8 mouse cellular contexts compared by ENCODE assay signal in genomic region chr11:116592428-116592827, GRCm38 (mm10). TPM values are rescaled to one million over a fixed set of nuclear protein-coding genes. Genes with fewer than 3 reads are reported as not detected.
DNase-seq lines count a peak whose midpoint lies in the region; ATAC-seq and TF ChIP-seq lines count a peak whose summit lies in the region.

No protein-coding gene starts in this region.

- no peak overlapping the region for H3K27ac ChIP-seq in MEL (ENCODE audit: control insufficient read depth, low read depth, low read length)
- H3K27ac ChIP-seq in cerebellum, adult 2 months (ENCODE audit: insufficient read depth, low read length): no peak overlapping the region
- no peak overlapping the region for H3K27ac ChIP-seq in lung, embryonic 14.5 days (ENCODE audit: low read depth)

- no peak overlapping the region for H3K4me2 ChIP-seq in lung, embryonic 14.5 days

- peak; percentile 64 for TF ChIP-seq RAD21 in MEL (IDR thresholded peaks at IDR 0.05; ENCODE audit: low read depth, low read length)

- H3K79me2 ChIP-seq in MEL (ENCODE audit: control insufficient read depth, insufficient read depth, low read length, poor library complexity): no peaks in the 10 kb centered on the region

- DNase-seq in MEL (ENCODE audit: low read depth, low spot score): peak; percentile 95
- peak; percentile 98 to 100 for DNase-seq in cerebellum, adult 2 months
- DNase-seq in forelimb bud, embryonic 11.5 days (ENCODE audit: low read depth, low spot score): peak; percentile 98
- peak; percentile 89 to 98 for DNase-seq in layer of hippocampus, adult 8-10 months (ENCODE audit: low spot score in 2 of 2)
- peak; percentile 97 for DNase-seq in lung, embryonic 14.5 days
- DNase-seq in ovary, postnatal 10 days (ENCODE audit: low spot score): peak; percentile 98
- peak; percentile 83 for DNase-seq in thymus, postnatal 0 days (ENCODE audit: low spot score)

- no peak for TF ChIP-seq POLR2A in MEL (IDR thresholded peaks at IDR 0.05; ENCODE audit: control insufficient read depth in 1 of 2, insufficient read depth in 1 of 2, low read depth in 1 of 2, low read length in 2 of 2, poor library complexity in 1 of 2)
- no peak for TF ChIP-seq POLR2A in cerebellum, adult 2 months (IDR thresholded peaks at IDR 0.05; ENCODE audit: borderline replicate concordance, insufficient read depth, low read length)

- ATAC-seq in hematopoietic stem cell, adult 5-6 weeks (replicated peaks in 1 of 2; ENCODE audit: insufficient read depth in 1 of 2, low FRiP score in 2 of 2, low TSS enrichment in 1 of 2, low read depth in 1 of 2, poor library complexity in 2 of 2, severe bottlenecking in 2 of 2): peak; percentile 89
- peak; percentile 83 for ATAC-seq in lung, embryonic 14.5 days (ENCODE audit: insufficient read depth)

- no peak overlapping the region for H3K9ac ChIP-seq in MEL (ENCODE audit: control insufficient read depth, low read depth, low read length, poor library complexity, severe bottlenecking)
- no peak overlapping the region for H3K9ac ChIP-seq in lung, embryonic 14.5 days

- peak in 2 of 3 experiments; percentile 98 to 100 for TF ChIP-seq CTCF in MEL (IDR thresholded peaks at IDR 0.05 in 2 of 3, conservative IDR thresholded peaks at IDR 0.05 in 1 of 3; ENCODE audit: control insufficient read depth in 1 of 3, insufficient read depth in 1 of 3, low read depth in 2 of 3, low read length in 3 of 3, poor library complexity in 1 of 3, severe bottlenecking in 1 of 3)
- TF ChIP-seq CTCF in cerebellum, adult 2 months (IDR thresholded peaks at IDR 0.05; ENCODE audit: borderline replicate concordance, insufficient read depth, low read depth, low read length): peak; percentile 100
- peak; percentile 99 for TF ChIP-seq CTCF in lung, embryonic 14.5 days (IDR thresholded peaks at IDR 0.05; ENCODE audit: low read depth)

- peaks cover 0 to 10% of the 10 kb centered on the region in 2 experiments; a peak in 2 of 4 replicates for H3K36me3 ChIP-seq in MEL (ENCODE audit: control insufficient read depth in 1 of 2, insufficient read depth in 2 of 2, low read length in 2 of 2)
- no peaks in the 10 kb centered on the region for H3K36me3 ChIP-seq in lung, embryonic 14.5 days (ENCODE audit: insufficient read depth)

- H3K4me1 ChIP-seq in MEL (ENCODE audit: control insufficient read depth in 1 of 2, insufficient read depth in 2 of 2, low read length in 2 of 2): peaks cover 8 to 30% of the 10 kb centered on the region in 2 experiments; a peak in 3 of 4 replicates
- peaks cover 14% of the 10 kb centered on the region for H3K4me1 ChIP-seq in cerebellum, adult 2 months (ENCODE audit: control insufficient read depth, insufficient read depth, low read length)
- no peaks in the 10 kb centered on the region for H3K4me1 ChIP-seq in lung, embryonic 14.5 days (ENCODE audit: insufficient read depth)

- no peak overlapping the region for H3K4me3 ChIP-seq in MEL (ENCODE audit: control insufficient read depth in 1 of 2, insufficient read depth in 1 of 2, low read depth in 2 of 2, low read length in 2 of 2)
- no peak overlapping the region for H3K4me3 ChIP-seq in cerebellum, adult 2 months (replicated peaks; ENCODE audit: insufficient read depth, low read depth, low read length)
- H3K4me3 ChIP-seq in lung, embryonic 14.5 days (ENCODE audit: low read depth, low read length): no peak overlapping the region

- TF ChIP-seq EP300 in MEL (IDR thresholded peaks at IDR 0.05; ENCODE audit: low read depth in 1 of 2, low read length in 2 of 2): peak; percentile 11 to 13; a peak in 1 of 4 replicates

- H3K27me3 ChIP-seq in MEL (ENCODE audit: control insufficient read depth in 1 of 2, insufficient read depth in 2 of 2, low read length in 2 of 2): no peaks in the 10 kb centered on the region
- no peaks in the 10 kb centered on the region for H3K27me3 ChIP-seq in cerebellum, adult 2 months (ENCODE audit: control insufficient read depth, insufficient read depth, low read length)
- peaks cover 2% of the 10 kb centered on the region; the same call in 1 of the 2 replicates for H3K27me3 ChIP-seq in lung, embryonic 14.5 days (ENCODE audit: insufficient read depth, low read length)

- H3K9me3 ChIP-seq in MEL (replicated peaks; ENCODE audit: insufficient read depth, low read length): no peaks in the 10 kb centered on the region
- H3K9me3 ChIP-seq in lung, embryonic 14.5 days (ENCODE audit: low read depth, low read length): no peaks in the 10 kb centered on the region

TF ChIP-seq in MEL, 35 proteins besides CTCF, POLR2A, EP300 and RAD21 (continues in another document):
- TF ChIP-seq UBTF (IDR thresholded peaks at IDR 0.05; ENCODE audit: borderline replicate concordance, insufficient read depth, low read depth, low read length) (no peak), MEF2A (IDR thresholded peaks at IDR 0.05; ENCODE audit: extremely low read depth, insufficient replicate concordance, low read depth, low read length, poor library complexity, severe bottlenecking) (no peak), ZMIZ1 (IDR thresholded peaks at IDR 0.05; ENCODE audit: low read depth, low read length) (no peak), RCOR1 (IDR thresholded peaks at IDR 0.05; ENCODE audit: low read depth, low read length) (no peak), NELFE (IDR thresholded peaks at IDR 0.05; ENCODE audit: low read depth, low read length) (no peak), USF1 (IDR thresholded peaks at IDR 0.05; ENCODE audit: low read depth, low read length) (no peak), SMC3 (IDR thresholded peaks at IDR 0.05; ENCODE audit: low read depth, low read length) (peak; percentile 97), ZNF384 (IDR thresholded peaks at IDR 0.05; ENCODE audit: low read depth, low read length) (no peak), ELF1 (IDR thresholded peaks at IDR 0.05; ENCODE audit: low read depth, low read length) (no peak), POLR2AphosphoS2 (IDR thresholded peaks at IDR 0.05; ENCODE audit: low read length) (no peak), SIN3A (IDR thresholded peaks at IDR 0.05; ENCODE audit: low read length) (peak; percentile 63), HCFC1 (IDR thresholded peaks at IDR 0.05; ENCODE audit: low read depth, low read length) (peak; percentile 28; the same call in 1 of the 2 replicates), GABPA (IDR thresholded peaks at IDR 0.05; ENCODE audit: low read depth, low read length) (no peak), TAL1 (IDR thresholded peaks at IDR 0.05; ENCODE audit: low read length) (no peak), BHLHE40 (IDR thresholded peaks at IDR 0.05; ENCODE audit: borderline replicate concordance, low read depth, low read length) (no peak), POLR2AphosphoS5 (IDR thresholded peaks at IDR 0.05; ENCODE audit: borderline replicate concordance, low read depth, low read length) (no peak), CHD1 (IDR thresholded peaks at IDR 0.05; ENCODE audit: low read depth, low read length) (no peak), TCF12 (IDR thresholded peaks at IDR 0.05; ENCODE audit: low read depth, low read length) (no peak), ZKSCAN1 (IDR thresholded peaks at IDR 0.05; ENCODE audit: low read depth, low read length) (no peak), KAT2A (conservative IDR thresholded peaks at IDR 0.05; ENCODE audit: low read depth, low read length) (no peak), USF2 (IDR thresholded peaks at IDR 0.05; ENCODE audit: borderline replicate concordance in 1 of 2, insufficient read depth in 1 of 2, low read depth in 1 of 2, low read length in 2 of 2) (no peak), MXI1 (IDR thresholded peaks at IDR 0.05; ENCODE audit: low read depth, low read length) (no peak), MYB (IDR thresholded peaks at IDR 0.05; ENCODE audit: low read depth, low read length) (no peak), ETS1 (IDR thresholded peaks at IDR 0.05; ENCODE audit: low read depth, low read length) (no peak), ZC3H11A (IDR thresholded peaks at IDR 0.05; ENCODE audit: low read depth, low read length) (peak; percentile 74), MAFK (IDR thresholded peaks at IDR 0.05; ENCODE audit: borderline replicate concordance, low read depth, low read length) (no peak), NRF1 (IDR thresholded peaks at IDR 0.05; ENCODE audit: insufficient read depth, low read depth, low read length, poor library complexity, severe bottlenecking) (no peak), E2F4 (IDR thresholded peaks at IDR 0.05; ENCODE audit: borderline replicate concordance, low read depth, low read length) (no peak)

RNA-seq across cellular contexts. Expression of gene Aanat, which starts 6.2 kb away (rescaled TPM):
- total RNA-seq in MEL (2012; rRNA removed): not detected in 2 replicates
- not detected for polyA plus RNA-seq in MEL (2012; ENCODE audit: insufficient read depth in 1 of 2, insufficient read length in 2 of 2, low read depth in 1 of 2, low replicate concordance in 2 of 2, missing spikeins in 1 of 2)
- polyA plus RNA-seq in cerebellum, adult 2 months (2012; rRNA removed): 1.2 and 1.3 TPM in 2 replicates
- not detected in 2 replicates for total RNA-seq in hematopoietic stem cell, adult 5-6 weeks (2017)
- total RNA-seq in layer of hippocampus, adult 8-10 months (2022): 1 to 10 TPM in 3 of 4 experiments, under 1 TPM in 1; 0.57 to 3.9 (median 1.4) TPM
- not detected in 2 replicates for polyA plus RNA-seq in lung, embryonic 14.5 days (2014; fragmentation: Nextera tagmentation; extraction: Ambion mirVana)
- not detected in 2 replicates for polyA plus RNA-seq in thymus, postnatal 0 days (2015; fragmentation: Nextera tagmentation; extraction: Ambion mirVana)

RNA-seq across cellular contexts. Expression of gene Ube2o, which starts 11.2 kb away (rescaled TPM):
- total RNA-seq in MEL (2012; rRNA removed): 22.9 and 31.1 TPM in 2 replicates
- 10 to 100 TPM in 1 of 2 experiments, not detected in 1; 42.8 TPM for polyA plus RNA-seq in MEL (2012; ENCODE audit: insufficient read depth in 1 of 2, insufficient read length in 2 of 2, low read depth in 1 of 2, low replicate concordance in 2 of 2, missing spikeins in 1 of 2)
- 81.9 and 88.2 TPM in 2 replicates for polyA plus RNA-seq in cerebellum, adult 2 months (2012; rRNA removed)
- total RNA-seq in hematopoietic stem cell, adult 5-6 weeks (2017): 8.4 and 8.9 TPM in 2 replicates
- total RNA-seq in layer of hippocampus, adult 8-10 months (2022): 100 to 1,000 TPM in 1 of 4 experiments, 10 to 100 TPM in 3; 96.8 to 110 (median 98.8) TPM
- 17.4 and 22.8 TPM in 2 replicates for polyA plus RNA-seq in lung, embryonic 14.5 days (2014; fragmentation: Nextera tagmentation; extraction: Ambion mirVana)
- polyA plus RNA-seq in thymus, postnatal 0 days (2015; fragmentation: Nextera tagmentation; extraction: Ambion mirVana): 6.4 and 6.8 TPM in 2 replicates

RNA-seq across cellular contexts. Expression of gene Rhbdf2, which starts 34.4 kb away (rescaled TPM):
- total RNA-seq in MEL (2012; rRNA removed): 6.4 and 7.7 TPM in 2 replicates
- polyA plus RNA-seq in MEL (2012; ENCODE audit: insufficient read depth in 1 of 2, insufficient read length in 2 of 2, low read depth in 1 of 2, low replicate concordance in 2 of 2, missing spikeins in 1 of 2): 10 to 100 TPM in 1 of 2 experiments, not detected in 1; 13.7 TPM
- 1.9 and 2.2 TPM in 2 replicates for polyA plus RNA-seq in cerebellum, adult 2 months (2012; rRNA removed)
- 3.5 and 5.6 TPM in 2 replicates for total RNA-seq in hematopoietic stem cell, adult 5-6 weeks (2017)
- 1 to 10 TPM; 1.1 to 2.5 (median 1.8) TPM for total RNA-seq in layer of hippocampus, adult 8-10 months (2022)
- polyA plus RNA-seq in lung, embryonic 14.5 days (2014; fragmentation: Nextera tagmentation; extraction: Ambion mirVana): 8.9 and 9.8 TPM in 2 replicates
- polyA plus RNA-seq in thymus, postnatal 0 days (2015; fragmentation: Nextera tagmentation; extraction: Ambion mirVana): 8.8 and 11.2 TPM in 2 replicates
